Mouse (Mus musculus): Measurements from ENCODE around the gene Rnd3. TPM values are rescaled to one million over a fixed set of nuclear protein-coding genes. Genes with fewer than 3 reads are reported as not detected.

Gene Rnd3
- total and polyA plus RNA-seq, 2 experiments from 2014 or later: 70.4 to 88.9 TPM

DNA sequence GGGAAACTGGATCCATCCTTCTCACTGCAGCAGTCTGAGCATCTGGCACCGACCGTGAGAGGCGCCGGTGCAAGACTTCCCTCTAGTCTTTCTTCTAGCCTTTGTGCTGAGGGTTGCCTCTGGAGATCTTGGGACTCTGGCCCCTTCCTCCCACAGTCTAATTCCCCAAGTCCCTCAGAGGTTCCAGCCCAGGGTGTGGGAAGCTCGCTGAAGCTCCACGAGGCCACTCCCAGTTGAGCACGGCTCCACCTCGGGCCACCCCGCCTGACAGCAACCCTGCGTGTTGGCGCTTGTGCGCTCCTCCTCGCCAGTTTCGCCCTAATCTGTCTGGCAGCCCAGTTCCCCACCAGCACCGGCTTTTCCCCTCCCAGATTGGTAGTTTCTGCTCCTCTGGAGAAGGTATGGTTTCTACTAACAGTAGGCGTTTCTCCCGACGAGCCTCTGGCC lies 2.0 kb downstream of the Rnd3 start:
- ATAC-seq (ENCODE audit: low FRiP score) (peak; percentile 65), DNase-seq (ENCODE audit: low spot score) (peak; percentile 81)
- Histone ChIP-seq H3K4me1 (ENCODE audit: insufficient read depth, low read length) (0 out of 2 replicates have a peak, but pooled peaks cover 4% of the 10 kb centered on the region), H3K4me2 (ENCODE audit: low read depth, low read length, poor library complexity, severe bottlenecking) (peak overlapping the region; percentile 73), H3K4me3 (ENCODE audit: low read depth, low read length) (peak overlapping the region; percentile 87), H3K9me3 (ENCODE audit: low read length) (no peaks in the 10 kb centered on the region), H3K27me3 (ENCODE audit: insufficient read depth, low read length) (no peaks in the 10 kb centered on the region), H3K27ac (ENCODE audit: low read depth, low read length) (peak overlapping the region; percentile 87), H3K36me3 (ENCODE audit: insufficient read depth, low read length) (no peaks in the 10 kb centered on the region), H3K9ac (replicated peaks; ENCODE audit: low read length, poor library complexity, severe bottlenecking) (peak overlapping the region; percentile 88)
- no peak; the same call in 1 of the 2 replicates for TF ChIP-seq CTCF (IDR thresholded peaks at IDR 0.05)
- WGBS: 1% methylated on average over 18 of the region's 18 CpGs

DNA sequence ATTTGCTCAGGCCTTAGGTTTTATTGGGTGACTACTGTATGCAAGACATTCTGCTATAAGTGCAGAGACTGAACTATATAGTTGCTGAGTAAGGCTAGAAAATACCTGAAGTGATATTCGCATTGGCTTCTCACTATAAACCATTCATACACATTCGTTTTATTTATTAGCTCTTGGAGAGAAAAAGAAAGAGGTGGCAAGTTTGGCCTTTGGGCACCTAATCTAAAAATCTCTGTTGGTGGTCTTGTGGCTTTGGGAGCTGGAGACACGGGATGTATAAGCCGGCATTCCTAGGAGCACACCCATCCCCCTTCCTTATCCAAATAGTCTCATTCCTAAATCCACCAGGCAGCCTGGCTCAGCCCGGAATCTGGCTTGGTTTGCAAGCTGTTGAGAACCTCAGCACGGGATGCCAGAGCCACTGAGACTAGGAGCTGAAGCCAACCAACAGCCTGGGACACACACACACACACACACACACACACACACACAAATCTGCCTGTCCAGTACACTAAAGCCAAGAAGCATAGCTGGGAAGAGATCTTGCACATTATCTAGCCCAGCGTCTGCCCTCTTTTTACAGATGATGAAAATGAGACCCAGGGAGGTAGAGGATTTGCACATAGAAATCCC lies 3.0 kb downstream of the Rnd3 start:
- Histone ChIP-seq H3K9ac (replicated peaks; ENCODE audit: low read length, poor library complexity, severe bottlenecking) (peak overlapping the region; percentile 88), H3K4me2 (ENCODE audit: low read depth, low read length, poor library complexity, severe bottlenecking) (peak overlapping the region; percentile 73), H3K27ac (ENCODE audit: low read depth, low read length) (peak overlapping the region; percentile 87), H3K36me3 (ENCODE audit: insufficient read depth, low read length) (no peaks in the 10 kb centered on the region), H3K9me3 (ENCODE audit: low read length) (no peaks in the 10 kb centered on the region), H3K4me1 (ENCODE audit: insufficient read depth, low read length) (0 out of 2 replicates have a peak, but pooled peaks cover 7% of the 10 kb centered on the region), H3K4me3 (ENCODE audit: low read depth, low read length) (peak overlapping the region; percentile 87), H3K27me3 (ENCODE audit: insufficient read depth, low read length) (no peaks in the 10 kb centered on the region)
- WGBS: 4% methylated on average over 7 of the region's 7 CpGs
- ATAC-seq (ENCODE audit: low FRiP score) (no peak), DNase-seq (ENCODE audit: low spot score) (peak; percentile 87)
- no peak for TF ChIP-seq CTCF (IDR thresholded peaks at IDR 0.05)

DNA sequence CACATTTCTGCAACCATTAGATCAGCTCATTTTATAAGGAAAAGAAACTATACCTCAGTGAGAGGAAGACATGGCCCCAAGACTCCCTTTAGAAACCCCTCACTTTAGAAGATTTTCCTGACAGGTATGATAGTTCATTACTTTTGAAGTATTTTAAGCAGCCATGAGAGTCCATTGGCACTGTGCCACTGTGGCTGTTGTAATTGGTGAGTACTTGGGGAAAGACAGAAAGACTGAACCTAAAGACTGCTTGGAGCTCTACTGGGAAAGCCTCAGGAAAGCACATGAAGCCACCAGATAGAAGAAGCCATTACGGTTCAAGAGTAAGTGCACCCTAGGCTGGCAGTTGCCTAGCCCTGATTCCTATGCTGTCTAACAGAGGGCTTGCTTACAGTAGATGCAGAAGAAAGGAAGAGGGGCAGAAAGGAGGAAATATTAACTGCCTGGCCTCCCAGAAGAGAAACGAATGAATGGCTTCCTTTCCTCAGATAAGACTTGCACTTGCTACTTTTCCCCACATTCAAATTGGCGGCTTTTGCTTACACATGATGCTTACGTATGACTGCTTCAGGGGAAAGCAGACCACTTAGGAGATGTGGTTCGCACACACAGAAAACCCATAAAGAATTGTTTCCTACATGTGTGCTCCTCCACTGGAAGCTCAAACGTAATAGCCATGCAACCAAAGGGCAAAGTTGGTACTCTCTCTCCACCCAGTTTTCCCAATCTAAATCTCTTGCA lies 4.4 kb downstream of the Rnd3 start:
- Histone ChIP-seq H3K9me3 (ENCODE audit: low read length) (no peaks in the 10 kb centered on the region), H3K4me3 (ENCODE audit: low read depth, low read length) (peak overlapping the region; percentile 30), H3K36me3 (ENCODE audit: insufficient read depth, low read length) (no peaks in the 10 kb centered on the region), H3K4me1 (ENCODE audit: insufficient read depth, low read length) (peaks cover 14% of the 10 kb centered on the region), H3K27me3 (ENCODE audit: insufficient read depth, low read length) (no peaks in the 10 kb centered on the region), H3K9ac (replicated peaks; ENCODE audit: low read length, poor library complexity, severe bottlenecking) (no peak overlapping the region), H3K27ac (ENCODE audit: low read depth, low read length) (no peak overlapping the region), H3K4me2 (ENCODE audit: low read depth, low read length, poor library complexity, severe bottlenecking) (peak overlapping the region; percentile 73)
- no peak; the same call in 1 of the 2 replicates for TF ChIP-seq CTCF (IDR thresholded peaks at IDR 0.05)
- DNase-seq (ENCODE audit: low spot score): no peak
- 28% methylated on average over 6 of the region's 6 CpGs for WGBS
- no peak for ATAC-seq (ENCODE audit: low FRiP score)

DNA sequence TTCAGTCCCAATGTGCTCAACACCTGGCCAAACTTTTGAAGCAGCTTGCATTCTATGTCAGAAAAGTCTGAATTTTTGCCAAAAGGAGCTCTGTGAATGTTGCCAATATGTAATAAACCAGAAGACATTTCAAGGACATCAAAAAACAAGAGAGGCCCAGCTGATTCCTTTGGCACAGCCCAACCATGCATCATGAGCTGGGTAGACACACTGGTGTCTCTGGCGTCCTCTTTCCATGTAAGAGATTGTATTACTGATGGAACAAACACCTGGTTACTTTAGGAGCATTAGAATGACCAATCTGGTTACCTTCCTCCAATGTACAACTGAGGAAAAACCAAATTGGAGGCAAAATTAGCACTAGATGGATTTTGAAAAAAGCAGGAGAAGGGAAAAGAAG lies 6.5 kb downstream of the Rnd3 start:
- H3K9ac ChIP-seq (replicated peaks; ENCODE audit: low read length, poor library complexity, severe bottlenecking): no peak overlapping the region
- H3K4me3 ChIP-seq (ENCODE audit: low read depth, low read length): no peak overlapping the region
- TF ChIP-seq CTCF (IDR thresholded peaks at IDR 0.05): no peak
- H3K27ac ChIP-seq (ENCODE audit: low read depth, low read length): no peak overlapping the region
- H3K9me3 ChIP-seq (ENCODE audit: low read length): no peaks in the 10 kb centered on the region
- no peaks in the 10 kb centered on the region for H3K36me3 ChIP-seq (ENCODE audit: insufficient read depth, low read length)
- 36% methylated on average over 1 of the region's 1 CpGs for WGBS
- no peaks in the 10 kb centered on the region for H3K27me3 ChIP-seq (ENCODE audit: insufficient read depth, low read length)
- DNase-seq (ENCODE audit: low spot score) (no peak), ATAC-seq (ENCODE audit: low FRiP score) (no peak)
- peak overlapping the region; percentile 20; the same call in 1 of the 2 replicates for H3K4me2 ChIP-seq (ENCODE audit: low read depth, low read length, poor library complexity, severe bottlenecking)
- peaks cover 14% of the 10 kb centered on the region for H3K4me1 ChIP-seq (ENCODE audit: insufficient read depth, low read length)

DNA sequence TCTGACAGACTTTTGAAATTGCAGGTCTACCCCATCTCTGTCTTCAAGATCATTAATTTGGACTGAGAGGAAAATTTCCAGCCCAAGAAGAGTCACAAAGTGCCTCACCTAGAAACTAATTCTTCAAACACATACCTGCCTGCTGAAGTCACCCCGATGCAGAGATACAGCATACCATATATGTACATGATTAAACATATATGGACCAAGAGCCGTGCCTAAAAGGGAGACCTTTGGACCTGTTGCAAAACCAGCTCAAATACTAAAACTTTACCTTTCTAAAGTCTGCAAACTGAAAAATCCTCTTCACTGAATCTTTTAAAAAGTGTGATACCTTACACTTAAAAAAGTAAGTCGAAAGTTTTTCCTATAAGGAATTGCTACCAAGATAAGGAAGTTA lies 7.6 kb downstream of the Rnd3 start:
- DNase-seq (ENCODE audit: low spot score): no peak
- no peak overlapping the region for H3K9ac ChIP-seq (replicated peaks; ENCODE audit: low read length, poor library complexity, severe bottlenecking)

DNA sequence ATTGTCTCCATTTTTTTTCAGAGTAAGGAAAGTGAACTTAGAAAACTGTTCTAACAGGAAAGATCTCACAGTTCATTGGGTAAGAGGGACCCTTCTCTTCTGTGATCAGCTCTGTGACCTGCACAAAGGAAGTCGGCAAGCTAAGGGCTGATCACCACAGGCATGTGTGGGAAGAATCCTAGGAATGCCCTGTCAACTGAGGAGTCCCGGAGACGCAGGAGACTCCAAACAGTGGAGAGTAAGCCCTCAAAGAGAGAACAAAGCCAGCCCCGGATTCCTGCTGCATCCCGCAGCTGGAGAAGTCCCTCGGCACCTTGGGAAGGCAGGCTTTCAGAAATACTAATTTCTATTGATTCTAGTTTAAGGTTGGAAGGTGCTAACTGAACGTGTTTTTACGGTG lies 8.4 kb downstream of the Rnd3 start:
- Histone ChIP-seq H3K27ac (ENCODE audit: low read depth, low read length) (no peak overlapping the region), H3K4me2 (ENCODE audit: low read depth, low read length, poor library complexity, severe bottlenecking) (peak overlapping the region; percentile 47), H3K4me1 (ENCODE audit: insufficient read depth, low read length) (peaks cover 14% of the 10 kb centered on the region), H3K27me3 (ENCODE audit: insufficient read depth, low read length) (no peaks in the 10 kb centered on the region), H3K9me3 (ENCODE audit: low read length) (no peaks in the 10 kb centered on the region), H3K9ac (replicated peaks; ENCODE audit: low read length, poor library complexity, severe bottlenecking) (0 out of 2 replicates have a peak overlapping the region, but pooled peaks have one; percentile 33), H3K4me3 (ENCODE audit: low read depth, low read length) (peak overlapping the region; percentile 20), H3K36me3 (ENCODE audit: insufficient read depth, low read length) (peaks cover 10% of the 10 kb centered on the region; the same call in 1 of the 2 replicates)
- WGBS: 4% methylated on average over 8 of the region's 8 CpGs
- no peak for DNase-seq (ENCODE audit: low spot score)
- no peak for ATAC-seq (ENCODE audit: low FRiP score)
- no peak for TF ChIP-seq CTCF (IDR thresholded peaks at IDR 0.05)

More for the DNA sequence above, 7.6 kb downstream of the Rnd3 start:
- peaks cover 4% of the 10 kb centered on the region; the same call in 1 of the 2 replicates for H3K36me3 ChIP-seq (ENCODE audit: insufficient read depth, low read length)
- 42% methylated on average over 3 of the region's 3 CpGs for WGBS
- H3K27ac ChIP-seq (ENCODE audit: low read depth, low read length): no peak overlapping the region
- ATAC-seq (ENCODE audit: low FRiP score): no peak
- peaks cover 14% of the 10 kb centered on the region for H3K4me1 ChIP-seq (ENCODE audit: insufficient read depth, low read length)
- no peaks in the 10 kb centered on the region for H3K9me3 ChIP-seq (ENCODE audit: low read length)
- H3K4me2 ChIP-seq (ENCODE audit: low read depth, low read length, poor library complexity, severe bottlenecking): peak overlapping the region; percentile 47
- H3K4me3 ChIP-seq (ENCODE audit: low read depth, low read length): no peak overlapping the region
- no peaks in the 10 kb centered on the region for H3K27me3 ChIP-seq (ENCODE audit: insufficient read depth, low read length)
- no peak for TF ChIP-seq CTCF (IDR thresholded peaks at IDR 0.05)
